ENCODE assay signal across 8 mouse cellular contexts in genomic region chr15:83148395-83148794, GRCm38 (mm10). TPM values are rescaled to one million over a fixed set of nuclear protein-coding genes. Genes with fewer than 3 reads are reported as not detected.
DNase-seq lines count a peak whose midpoint lies in the region; ATAC-seq and TF ChIP-seq lines count a peak whose summit lies in the region.

No protein-coding gene starts in this region.

- H3K27ac ChIP-seq in kidney, embryonic 15.5 days, result peak overlapping the region; percentile 98
- H3K27ac ChIP-seq in forebrain, postnatal 0 days (ENCODE audit: low read depth, low read length), result peak overlapping the region; percentile 99

- H3K27me3 ChIP-seq in kidney, embryonic 15.5 days, result no peaks in the 10 kb centered on the region
- H3K27me3 ChIP-seq in forebrain, postnatal 0 days (ENCODE audit: insufficient read depth, low read length), result no peaks in the 10 kb centered on the region

- H3K9me3 ChIP-seq in kidney, embryonic 15.5 days (replicated peaks), result no peaks in the 10 kb centered on the region
- H3K9me3 ChIP-seq in forebrain, postnatal 0 days (ENCODE audit: low read length), result no peaks in the 10 kb centered on the region

- H3K36me3 ChIP-seq in kidney, embryonic 15.5 days, result peaks cover 34% of the 10 kb centered on the region
- H3K36me3 ChIP-seq in forebrain, postnatal 0 days (ENCODE audit: insufficient read depth), result peaks cover 7% of the 10 kb centered on the region; the same call in 1 of the 2 replicates

- peaks cover 24% of the 10 kb centered on the region for H3K4me1 ChIP-seq in kidney, embryonic 15.5 days
- H3K4me1 ChIP-seq in forebrain, postnatal 0 days (ENCODE audit: insufficient read depth), result peaks cover 7% of the 10 kb centered on the region; the same call in 1 of the 2 replicates

- peak overlapping the region; percentile 88 for H3K9ac ChIP-seq in kidney, embryonic 15.5 days
- peak overlapping the region; percentile 94 for H3K9ac ChIP-seq in forebrain, postnatal 0 days

- no peak for TF ChIP-seq CTCF in forebrain, postnatal 0 days (IDR thresholded peaks at IDR 0.05; ENCODE audit: low read depth)

- no peak for DNase-seq in kidney, adult 9 months
- DNase-seq in ZHBTc4 (ENCODE audit: low read depth, low spot score), result peak; percentile 54
- no peak for DNase-seq in forebrain, postnatal 0 days
- peak; percentile 42 for DNase-seq in lung, postnatal 10 days
- DNase-seq in thymus, postnatal 14 days, result no peak
- DNase-seq in gastrocnemius, postnatal 10 days, result no peak

- H3K4me2 ChIP-seq in kidney, embryonic 15.5 days, result peak overlapping the region; percentile 88
- peak overlapping the region; percentile 73 for H3K4me2 ChIP-seq in forebrain, postnatal 0 days (ENCODE audit: low read depth)

- ATAC-seq in kidney, embryonic 15.5 days (replicated peaks; ENCODE audit: low FRiP score), result no peak
- no peak for ATAC-seq in forebrain, postnatal 0 days
- ATAC-seq in granulocyte monocyte progenitor cell, adult 5-6 weeks (replicated peaks; ENCODE audit: poor library complexity, severe bottlenecking), result no peak

- 1% methylated on average over 21 of the region's 21 CpGs for WGBS in kidney, embryonic 15.5 days
- WGBS in forebrain, postnatal 0 days, result 3% methylated on average over 21 of the region's 21 CpGs

- peak overlapping the region; percentile 64 for H3K4me3 ChIP-seq in kidney, embryonic 15.5 days (replicated peaks)
- peak overlapping the region; percentile 95 for H3K4me3 ChIP-seq in forebrain, postnatal 0 days (ENCODE audit: low read depth, low read length)

RNA-seq across cellular contexts. Expression of gene Poldip3, which starts 0.8 kb away (rescaled TPM):
- 144 and 148 TPM in 2 replicates for polyA plus RNA-seq in kidney, embryonic 15.5 days (2015; fragmentation: Nextera tagmentation; extraction: Ambion mirVana)
- 86.6 and 100 TPM in 2 replicates for total RNA-seq in forebrain, postnatal 0 days (2014; rRNA removed)
- 95.9 and 103 TPM in 2 replicates for polyA plus RNA-seq in forebrain, postnatal 0 days (2015; fragmentation: Nextera tagmentation; extraction: Ambion mirVana)
- 56.1 and 72.5 TPM in 2 replicates for total RNA-seq in granulocyte monocyte progenitor cell, adult 5-6 weeks (2014; fragmentation: Nextera tagmentation)
- 78.7 and 81.9 TPM in 2 replicates for total RNA-seq in granulocyte monocyte progenitor cell, adult 5-6 weeks (2017)
- total RNA-seq in gastrocnemius, postnatal 10 days (2021), result 10 to 100 TPM; 33.8 to 43.3 TPM

RNA-seq across cellular contexts. Expression of gene Cyb5r3, which starts 24.0 kb away (rescaled TPM):
- 150 and 166 TPM in 2 replicates for polyA plus RNA-seq in kidney, embryonic 15.5 days (2015; fragmentation: Nextera tagmentation; extraction: Ambion mirVana)
- total RNA-seq in forebrain, postnatal 0 days (2014; rRNA removed), result 81.2 and 92.5 TPM in 2 replicates
- 88.3 and 149 TPM in 2 replicates for polyA plus RNA-seq in forebrain, postnatal 0 days (2015; fragmentation: Nextera tagmentation; extraction: Ambion mirVana)
- 48.7 and 61.3 TPM in 2 replicates for total RNA-seq in granulocyte monocyte progenitor cell, adult 5-6 weeks (2014; fragmentation: Nextera tagmentation)
- 22.4 and 27.8 TPM in 2 replicates for total RNA-seq in granulocyte monocyte progenitor cell, adult 5-6 weeks (2017)
- 100 to 1,000 TPM in 1 of 2 experiments, 10 to 100 TPM in 1; 91.3 to 102 TPM for total RNA-seq in gastrocnemius, postnatal 10 days (2021)

RNA-seq across cellular contexts. Expression of gene Rrp7a, which starts 25.8 kb away (rescaled TPM):
- 61.4 and 74.3 TPM in 2 replicates for polyA plus RNA-seq in kidney, embryonic 15.5 days (2015; fragmentation: Nextera tagmentation; extraction: Ambion mirVana)
- total RNA-seq in forebrain, postnatal 0 days (2014; rRNA removed), result 104 and 122 TPM in 2 replicates
- polyA plus RNA-seq in forebrain, postnatal 0 days (2015; fragmentation: Nextera tagmentation; extraction: Ambion mirVana), result 89.5 and 94.9 TPM in 2 replicates
- total RNA-seq in granulocyte monocyte progenitor cell, adult 5-6 weeks (2014; fragmentation: Nextera tagmentation), result 26.9 and 35.9 TPM in 2 replicates
- 50.0 and 88.6 TPM in 2 replicates for total RNA-seq in granulocyte monocyte progenitor cell, adult 5-6 weeks (2017)
- total RNA-seq in gastrocnemius, postnatal 10 days (2021), result 10 to 100 TPM; 41.0 to 44.3 TPM

RNA-seq across cellular contexts. Expression of gene Serhl, which starts 59.1 kb away (rescaled TPM):
- polyA plus RNA-seq in kidney, embryonic 15.5 days (2015; fragmentation: Nextera tagmentation; extraction: Ambion mirVana), result 54.1 and 59.4 TPM in 2 replicates
- total RNA-seq in forebrain, postnatal 0 days (2014; rRNA removed), result 7.2 and 11.9 TPM in 2 replicates
- 39.1 and 42.6 TPM in 2 replicates for polyA plus RNA-seq in forebrain, postnatal 0 days (2015; fragmentation: Nextera tagmentation; extraction: Ambion mirVana)
- total RNA-seq in granulocyte monocyte progenitor cell, adult 5-6 weeks (2014; fragmentation: Nextera tagmentation), result 48.6 and 66.5 TPM in 2 replicates
- total RNA-seq in granulocyte monocyte progenitor cell, adult 5-6 weeks (2017), result 28.0 and 39.1 TPM in 2 replicates
- 10 to 100 TPM; 34.8 to 35.4 TPM for total RNA-seq in gastrocnemius, postnatal 10 days (2021)

Comparison
In these comparisons a context has a peak if more than half of its experiments do, and no peak if none do; other contexts are left out.
1. DNase-seq: peak in ZHBTc4 (single experiment) and lung, postnatal 10 days (single experiment); none in kidney, adult 9 months (single experiment), forebrain, postnatal 0 days (single experiment), thymus, postnatal 14 days (single experiment) and gastrocnemius, postnatal 10 days (single experiment).